11 mouse cellular contexts compared by ENCODE assay signal in genomic region chr4:35006056-35006455, GRCm38 (mm10).
DNase-seq lines count a peak whose midpoint lies in the region; ATAC-seq lines count a peak whose summit lies in the region.
"Had no signal": no experiment of that assay in that cellular context is flagged by ENCODE, and none has a peak within 500 bp of the region (broad histone marks: within the 10 kb centered on the region; RNA-seq: fewer than 3 reads in every experiment).

No protein-coding gene starts in this region.

- H3K4me3 ChIP-seq in intestine, embryonic 16.5 days (ENCODE audit: low read length) = no peak overlapping the region
- H3K4me3 ChIP-seq in intestine, embryonic 15.5 days (replicated peaks) = no peak overlapping the region
- H3K4me3 ChIP-seq: limb, embryonic 15.5 days had no signal

- no peak overlapping the region for H3K27ac ChIP-seq in intestine, embryonic 16.5 days (ENCODE audit: low read length)
- no peak overlapping the region for H3K27ac ChIP-seq in intestine, embryonic 15.5 days

- DNase-seq in CD4-positive, CD25-positive, alpha-beta regulatory T cell, adult 2 months (ENCODE audit: low read depth, low spot score) = peak; percentile 7
- peak; percentile 14 for DNase-seq in thymus, postnatal 25 days
- no peak for DNase-seq in thymus, adult 18-20 months
- no peak for DNase-seq in urinary bladder, postnatal 36 days (ENCODE audit: low spot score in 2 of 2)
- no peak for DNase-seq in spleen, adult 18-20 months
- DNase-seq: cerebellum, adult 8-10 months; kidney, adult 11 months had no signal

- no peak overlapping the region for H3K4me2 ChIP-seq in intestine, embryonic 16.5 days (ENCODE audit: low read depth, low read length)
- H3K4me2 ChIP-seq in intestine, embryonic 15.5 days (replicated peaks) = no peak overlapping the region
- H3K4me2 ChIP-seq: limb, embryonic 15.5 days had no signal

- H3K4me1 ChIP-seq in intestine, embryonic 16.5 days (ENCODE audit: control insufficient read depth, insufficient read depth, low read length) = peaks cover 27% of the 10 kb centered on the region
- H3K4me1 ChIP-seq in intestine, embryonic 15.5 days (replicated peaks) = peaks cover 15% of the 10 kb centered on the region; the same call in 1 of the 2 replicates

- H3K27me3 ChIP-seq in intestine, embryonic 16.5 days (replicated peaks; ENCODE audit: control insufficient read depth, insufficient read depth, low read length) = no peaks in the 10 kb centered on the region
- no peaks in the 10 kb centered on the region for H3K27me3 ChIP-seq in intestine, embryonic 15.5 days (replicated peaks)
- H3K27me3 ChIP-seq: limb, embryonic 15.5 days had no signal

- no peaks in the 10 kb centered on the region for H3K9me3 ChIP-seq in intestine, embryonic 16.5 days (ENCODE audit: control insufficient read depth, low read length)
- H3K9me3 ChIP-seq in intestine, embryonic 15.5 days = no peaks in the 10 kb centered on the region
- H3K9me3 ChIP-seq: limb, embryonic 15.5 days had no signal

- no peak for ATAC-seq in CD4-positive, CD25-positive, alpha-beta regulatory T cell, adult 4 months
- 0 out of 2 replicates have a peak, but pooled peaks have one; percentile 4 for ATAC-seq in intestine, embryonic 16.5 days
- no peak for ATAC-seq in intestine, embryonic 15.5 days

- WGBS in intestine, embryonic 16.5 days = 56% methylated on average over 6 of the region's 6 CpGs
- WGBS in intestine, embryonic 15.5 days = 57% methylated on average over 6 of the region's 6 CpGs

- H3K36me3 ChIP-seq in intestine, embryonic 16.5 days (ENCODE audit: control insufficient read depth, insufficient read depth, low read length) = no peaks in the 10 kb centered on the region
- H3K36me3 ChIP-seq in intestine, embryonic 15.5 days = no peaks in the 10 kb centered on the region
- H3K36me3 ChIP-seq: limb, embryonic 15.5 days had no signal

- H3K9ac ChIP-seq in intestine, embryonic 16.5 days (ENCODE audit: low read depth, low read length) = no peak overlapping the region
- H3K9ac ChIP-seq in intestine, embryonic 15.5 days = no peak overlapping the region
- H3K9ac ChIP-seq: limb, embryonic 15.5 days had no signal

Comparison
In these comparisons a context has a peak if more than half of its experiments do, and no peak if none do; other contexts are left out.
1. DNase-seq: peak in CD4-positive, CD25-positive, alpha-beta regulatory T cell, adult 2 months (single experiment) and thymus, postnatal 25 days (single experiment); none in thymus, adult 18-20 months (0 of 2), urinary bladder, postnatal 36 days (0 of 2) and spleen, adult 18-20 months (0 of 2).